Mouse (Mus musculus) stomach, embryonic 15.5 days (tissue): ENCODE measurements around the gene Rab43. TPM values are rescaled to one million over a fixed set of nuclear protein-coding genes. Genes with fewer than 3 reads are reported as not detected.

ENCODE experiments used
- ATAC-seq: fragments of 200-750 bp; cut with Nextera tagmentation; 2 replicates; pipeline ENCODE4 v1.8.0; 2017; ENCODE audit warnings: low read depth, moderate number of reproducible peaks, moderate TSS enrichment; ENCODE audit not compliant: insufficient read depth, low FRiP score
- H3K27ac ChIP-seq: fragments of 300-500 bp; sonication (generic); 2 replicates; pipeline ENCODE4 v1.5.1; 2015; ENCODE audit warnings: mild to moderate bottlenecking, inconsistent platforms
- H3K27me3 ChIP-seq: fragments of 300-500 bp; sonication (generic); replicated peaks from 2 replicates; pipeline ENCODE4 v1.6.1; 2015; ENCODE audit warnings: inconsistent platforms
- H3K36me3 ChIP-seq: fragments of 300-500 bp; sonication (generic); 2 replicates; pipeline ENCODE4 v1.6.1; 2015; ENCODE audit warnings: inconsistent platforms
- H3K4me1 ChIP-seq: fragments of 300-500 bp; sonication (generic); 2 replicates; pipeline ENCODE4 v1.6.1; 2015; ENCODE audit warnings: inconsistent platforms
- H3K4me2 ChIP-seq: fragments of 300-500 bp; sonication (generic); 2 replicates; pipeline ENCODE4 v1.6.1; 2015; ENCODE audit warnings: mild to moderate bottlenecking, inconsistent platforms
- H3K4me3 ChIP-seq: fragments of 300-500 bp; sonication (generic); replicated peaks from 2 replicates; pipeline ENCODE4 v1.5.1; 2015; ENCODE audit warnings: inconsistent platforms
- H3K9ac ChIP-seq: fragments of 300-500 bp; sonication (generic); 2 replicates; pipeline ENCODE4 v1.6.1; 2015; ENCODE audit warnings: inconsistent platforms
- H3K9me3 ChIP-seq: fragments of 300-500 bp; sonication (generic); 2 replicates; pipeline ENCODE4 v1.6.1; 2016; ENCODE audit warnings: inconsistent platforms
- WGBS: fragments of 180-500 bp; shearing (Covaris S2); methylation state at CpG from one replicate; pipeline ENCODE4 v1.1.7; 2015; 5-methylcytosine and 5-hydroxymethylcytosine counted together
- polyA plus RNA-seq: library from polyadenylated mRNA; unstranded; fragments of >200 nt; fragmentation: Nextera tagmentation; extraction: Ambion mirVana; gene quantifications from 2 replicates; pipeline ENCODE4 v1.2.1, GENCODE M21; 2015

The Rab43 gene
- polyA plus RNA-seq, result 11.9 and 12.4 TPM in 2 replicates

DNA sequence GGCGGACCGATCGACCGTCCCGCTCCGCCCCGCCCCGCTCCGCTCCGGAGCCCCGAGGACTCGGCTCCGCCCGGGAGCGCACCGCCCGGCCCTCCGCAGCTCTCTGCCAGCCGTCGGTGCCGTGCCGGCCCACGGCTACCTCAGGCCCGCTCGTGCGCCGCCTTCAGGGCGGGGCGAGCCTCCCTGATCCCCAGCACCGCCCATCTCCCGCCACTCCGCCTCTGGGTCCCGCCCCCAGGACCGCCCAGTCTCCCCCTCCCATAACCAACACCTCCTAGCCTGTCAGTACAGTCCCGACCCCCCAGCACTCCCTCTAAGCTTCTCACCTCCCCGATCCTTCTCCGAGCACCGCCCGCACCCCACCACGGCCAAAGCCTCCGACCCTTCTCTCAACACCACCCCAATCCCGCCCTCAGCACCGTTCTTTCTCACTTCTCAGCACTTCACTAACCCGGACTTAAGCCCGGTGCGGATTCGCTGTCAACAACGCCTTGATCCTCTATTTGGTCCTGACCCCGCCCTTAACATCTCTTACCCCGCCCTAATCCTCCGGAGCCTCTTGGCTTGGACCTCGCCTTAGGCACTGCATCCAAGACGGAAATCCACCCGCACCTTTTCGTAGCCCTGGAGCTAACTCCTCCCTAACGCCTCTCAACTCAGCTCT lies at the start of gene Rab43:
Rab43 (minus strand) TSS at position 490 of the 664 bp plus-strand sequence.
- ATAC-seq, result peak; percentile 96
- H3K9me3 ChIP-seq, result no peaks in the 10 kb centered on the region
- under 1% methylated on average over 43 of the region's 56 CpGs for WGBS
- H3K4me2 ChIP-seq, result peak within 1 kb of the TSS; percentile 87
- H3K27me3 ChIP-seq, result no peaks in the 10 kb centered on the region
- peaks cover 23% of the 10 kb centered on the region for H3K4me1 ChIP-seq
- peaks cover 6% of the 10 kb centered on the region; the same call in 1 of the 2 replicates for H3K36me3 ChIP-seq
- H3K27ac ChIP-seq, result peak within 1 kb of the TSS; percentile 86
- H3K4me3 ChIP-seq, result peak within 1 kb of the TSS; percentile 79
- peak within 1 kb of the TSS; percentile 58 for H3K9ac ChIP-seq

- no peaks in the 10 kb centered on the region for H3K9me3 ChIP-seq
- no peak overlapping the region for H3K9ac ChIP-seq
- no peak for ATAC-seq
- H3K4me3 ChIP-seq, result no peak overlapping the region
- no peaks in the 10 kb centered on the region for H3K36me3 ChIP-seq
- H3K27ac ChIP-seq, result no peak overlapping the region
- no peak overlapping the region for H3K4me2 ChIP-seq
- H3K4me1 ChIP-seq, result no peaks in the 10 kb centered on the region
- 43% methylated on average over 1 of the region's 1 CpGs for WGBS
- H3K27me3 ChIP-seq, result no peaks in the 10 kb centered on the region
These were observed 45.1 kb upstream of the Rab43 start for GRCm38 (mm10) chr6:87857071-87857470.

DNA sequence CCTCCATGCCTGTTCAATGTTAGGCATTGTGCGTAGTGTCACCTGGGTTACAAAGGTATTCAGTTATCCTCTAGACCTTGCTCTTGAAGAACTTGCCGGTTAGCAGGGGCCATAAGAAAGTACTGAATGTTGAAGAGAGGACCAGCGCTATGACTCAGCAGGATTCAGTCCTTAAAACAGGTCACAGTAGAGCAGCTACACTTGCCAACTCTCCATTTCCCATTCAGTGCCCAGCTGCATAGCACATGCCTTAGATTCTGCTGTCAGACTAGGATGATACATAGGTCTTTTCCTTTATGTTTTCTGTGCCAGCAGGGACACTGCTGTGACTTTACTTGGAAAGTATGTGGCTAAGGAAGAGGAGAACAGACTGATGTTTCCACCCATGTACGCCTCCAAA lies 41.5 kb upstream of the Rab43 start:
- no peak for ATAC-seq
- Histone ChIP-seq H3K9me3 (no peaks in the 10 kb centered on the region), H3K4me2 (no peak overlapping the region), H3K27me3 (no peaks in the 10 kb centered on the region), H3K9ac (no peak overlapping the region), H3K4me1 (peaks cover 4% of the 10 kb centered on the region), H3K4me3 (no peak overlapping the region), H3K36me3 (no peaks in the 10 kb centered on the region), H3K27ac (no peak overlapping the region)
- WGBS, result 73% methylated on average over 4 of the region's 4 CpGs

GRCm38 (mm10) chr6:87851871-87852270 lies 39.9 kb upstream of the Rab43 start:
- H3K27ac ChIP-seq, result no peak overlapping the region
- no peak for ATAC-seq
- no peak overlapping the region for H3K9ac ChIP-seq
- no peak overlapping the region for H3K4me3 ChIP-seq
- no peaks in the 10 kb centered on the region for H3K36me3 ChIP-seq
- no peak overlapping the region for H3K4me2 ChIP-seq
- H3K9me3 ChIP-seq, result no peaks in the 10 kb centered on the region
- 80% methylated on average over 6 of the region's 6 CpGs for WGBS
- no peaks in the 10 kb centered on the region for H3K27me3 ChIP-seq
- H3K4me1 ChIP-seq, result peaks cover 5% of the 10 kb centered on the region

DNA sequence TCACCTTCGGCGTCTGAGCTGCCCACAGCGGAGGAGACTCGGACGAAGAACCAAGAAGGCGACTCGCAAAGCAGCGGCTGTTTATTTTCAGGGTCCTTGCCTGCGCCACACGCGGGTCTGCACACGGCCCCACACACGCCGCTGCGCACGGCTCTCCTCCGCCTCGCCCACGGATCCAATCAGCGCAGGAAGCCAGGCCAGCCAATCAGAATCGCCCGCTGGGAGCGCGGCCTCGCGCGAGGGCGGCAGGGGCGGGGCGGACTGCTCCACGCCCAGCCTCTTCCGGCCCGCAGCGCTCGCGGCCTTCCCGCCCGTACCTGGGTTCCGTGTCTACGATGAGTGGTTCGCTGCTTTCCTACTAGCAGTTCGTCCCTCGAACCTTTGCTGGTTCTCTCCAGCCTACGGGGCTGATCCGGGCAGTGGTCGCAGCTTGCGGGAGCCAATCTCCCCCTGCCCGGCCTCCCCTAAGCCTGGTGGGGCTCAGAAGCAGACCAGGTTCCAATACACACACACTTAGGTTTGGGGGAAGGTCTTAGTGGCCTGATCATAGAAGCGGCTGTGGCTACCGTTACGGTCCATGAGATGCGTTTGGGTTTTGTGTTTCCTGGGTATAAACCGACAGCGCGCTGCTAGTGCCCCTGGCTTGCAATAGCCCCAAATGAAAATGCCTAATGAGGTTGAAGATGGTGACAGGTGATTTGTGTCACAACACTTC lies 39.1 kb upstream of the Rab43 start, which contains the start of gene Cnbp:
Cnbp (minus strand) TSS at position 207 of the 715 bp plus-strand sequence.
- Histone ChIP-seq H3K27ac (peak within 1 kb of the TSS; percentile 92), H3K27me3 (no peaks in the 10 kb centered on the region), H3K4me1 (peaks cover 5% of the 10 kb centered on the region), H3K4me3 (peak within 1 kb of the TSS; percentile 99), H3K4me2 (peak within 1 kb of the TSS; percentile 80), H3K9ac (peak within 1 kb of the TSS; percentile 100), H3K9me3 (no peaks in the 10 kb centered on the region), H3K36me3 (no peaks in the 10 kb centered on the region)
- ATAC-seq, result peak; percentile 99
- under 1% methylated on average over 47 of the region's 55 CpGs for whole genome bisulfite sequencing

DNA sequence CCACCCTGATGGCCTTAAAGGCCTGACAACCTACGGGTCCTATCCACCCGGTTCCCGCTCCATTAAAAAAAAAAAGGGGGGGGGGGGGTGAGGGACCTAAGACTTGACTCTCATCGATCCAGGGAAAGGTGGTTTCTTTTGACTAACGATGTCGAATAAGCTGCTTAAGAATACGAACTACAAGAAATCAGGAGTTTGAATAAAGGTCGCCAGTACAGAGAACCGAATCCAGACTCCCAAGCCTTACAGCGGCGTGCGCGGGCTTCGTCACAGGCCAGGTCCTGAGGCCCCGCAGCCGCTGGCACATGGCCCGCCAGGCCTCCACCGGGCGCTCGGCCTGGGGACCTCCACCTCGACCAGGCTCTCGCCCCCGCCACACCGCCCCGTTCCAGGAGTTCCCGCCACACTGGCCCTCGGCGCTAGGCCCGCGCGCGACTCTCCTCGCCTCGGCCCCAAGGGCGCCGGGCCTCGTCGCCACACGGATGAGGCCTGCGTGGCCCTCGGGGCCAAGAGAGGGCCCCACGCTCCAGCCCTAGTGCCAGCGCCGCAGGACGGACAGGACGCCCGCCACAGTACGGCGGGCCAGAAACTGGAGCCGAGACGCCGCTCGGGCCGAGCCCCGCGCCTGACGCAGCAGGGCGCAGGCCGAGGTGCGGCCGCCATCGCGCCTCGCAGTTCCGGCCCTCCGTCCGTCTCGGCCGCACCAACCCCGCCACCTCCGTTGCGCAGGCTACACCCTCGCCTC lies 38.4 kb upstream of the Rab43 start:
- Histone ChIP-seq H3K4me1 (peaks cover 5% of the 10 kb centered on the region), H3K4me2 (peak overlapping the region; percentile 63), H3K27ac (peak overlapping the region; percentile 92), H3K27me3 (no peaks in the 10 kb centered on the region), H3K9me3 (no peaks in the 10 kb centered on the region), H3K9ac (peak overlapping the region; percentile 100), H3K36me3 (peaks cover 3% of the 10 kb centered on the region), H3K4me3 (peak overlapping the region; percentile 99)
- ATAC-seq, result peak; percentile 61
- under 1% methylated on average over 73 of the region's 73 CpGs for WGBS

- ATAC-seq, result no peak
- under 1% methylated on average over 8 of the region's 8 CpGs for WGBS
- Histone ChIP-seq H3K4me1 (peaks cover 5% of the 10 kb centered on the region), H3K4me3 (peak overlapping the region; percentile 99), H3K36me3 (peaks cover 8% of the 10 kb centered on the region), H3K4me2 (peak overlapping the region; percentile 63), H3K27ac (peak overlapping the region; percentile 92), H3K27me3 (no peaks in the 10 kb centered on the region), H3K9ac (peak overlapping the region; percentile 100), H3K9me3 (no peaks in the 10 kb centered on the region)
These were observed 37.8 kb upstream of the Rab43 start for GRCm38 (mm10) chr6:87849780-87850154.

- ATAC-seq, result no peak
- H3K4me1 ChIP-seq, result peaks cover 5% of the 10 kb centered on the region
- H3K27ac ChIP-seq, result no peak overlapping the region
- H3K9ac ChIP-seq, result no peak overlapping the region
- no peak overlapping the region for H3K4me3 ChIP-seq
- no peaks in the 10 kb centered on the region for H3K27me3 ChIP-seq
- peaks cover 33% of the 10 kb centered on the region for H3K36me3 ChIP-seq
- 74% methylated on average over 1 of the region's 1 CpGs for WGBS
- H3K9me3 ChIP-seq, result no peaks in the 10 kb centered on the region
- no peak overlapping the region for H3K4me2 ChIP-seq
These were observed 34.8 kb upstream of the Rab43 start for GRCm38 (mm10) chr6:87846813-87847212.

- Histone ChIP-seq H3K36me3 (peaks cover 36% of the 10 kb centered on the region), H3K27me3 (no peaks in the 10 kb centered on the region), H3K9me3 (no peaks in the 10 kb centered on the region), H3K4me1 (peaks cover 5% of the 10 kb centered on the region), H3K4me2 (no peak overlapping the region), H3K4me3 (no peak overlapping the region), H3K27ac (no peak overlapping the region), H3K9ac (no peak overlapping the region)
- 92% methylated on average over 13 of the region's 13 CpGs for WGBS
- no peak for ATAC-seq
These were observed 33.2 kb upstream of the Rab43 start for GRCm38 (mm10) chr6:87845031-87845695.

GRCm38 (mm10) chr6:87842254-87842653 lies 30.3 kb upstream of the Rab43 start:
- Histone ChIP-seq H3K27ac (no peak overlapping the region), H3K36me3 (peaks cover 36% of the 10 kb centered on the region), H3K4me2 (no peak overlapping the region), H3K4me1 (peaks cover 6% of the 10 kb centered on the region; the same call in 1 of the 2 replicates), H3K4me3 (no peak overlapping the region), H3K27me3 (no peaks in the 10 kb centered on the region), H3K9me3 (no peaks in the 10 kb centered on the region), H3K9ac (no peak overlapping the region)
- WGBS, result 23% methylated on average over 1 of the region's 1 CpGs
- no peak for ATAC-seq

DNA sequence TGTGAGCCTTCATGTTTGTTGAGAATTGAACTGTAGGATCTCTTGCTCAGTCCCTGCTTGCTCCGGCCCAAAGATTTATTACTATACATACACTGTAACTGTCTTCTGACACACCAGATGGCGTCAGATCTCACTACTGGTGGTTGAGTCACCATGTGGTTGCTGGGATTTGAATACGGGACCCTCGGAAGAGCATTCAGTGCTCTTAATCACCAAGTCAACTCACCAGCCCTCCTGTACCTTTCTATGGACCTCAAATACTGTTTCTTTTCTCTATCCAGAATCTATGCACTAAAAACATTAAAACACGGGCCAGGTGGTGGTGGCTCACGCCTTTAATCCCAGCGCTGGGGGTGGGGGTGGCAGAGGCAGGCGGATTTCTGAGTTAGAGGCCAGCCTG lies 29.7 kb upstream of the Rab43 start:
- Histone ChIP-seq H3K9me3 (no peaks in the 10 kb centered on the region), H3K27ac (no peak overlapping the region), H3K4me2 (no peak overlapping the region), H3K27me3 (no peaks in the 10 kb centered on the region), H3K4me3 (no peak overlapping the region), H3K36me3 (peaks cover 36% of the 10 kb centered on the region), H3K4me1 (0 out of 2 replicates have a peak, but pooled peaks cover 6% of the 10 kb centered on the region), H3K9ac (no peak overlapping the region)
- ATAC-seq, result no peak
- 75% methylated on average over 8 of the region's 8 CpGs for WGBS
